Mouse (Mus musculus) olfactory bulb, adult 2 months (tissue): ENCODE measurements at regions not wholly inside any gene's neighbourhood (a gene's known extent, or its start where the extent isn't known, plus 50 kb on each side); places are given as distances from the start of the nearest gene placed in this dataset.

Experiments
- H3K27ac ChIP-seq: fragments of 200-500 bp; 2 replicates; pipeline ENCODE4 v1.5.1; 2012; ENCODE audit warnings: low read depth, low read length; ENCODE audit not compliant: insufficient read depth
- H3K4me1 ChIP-seq: fragments of 200-500 bp; 2 replicates; pipeline ENCODE4 v1.6.1; 2012; ENCODE audit warnings: low read length; ENCODE audit not compliant: control insufficient read depth, insufficient read depth
- H3K4me3 ChIP-seq: fragments of 200-500 bp; 2 replicates; pipeline ENCODE4 v1.5.1; 2012; ENCODE audit warnings: mild to moderate bottlenecking, low read depth, low read length, moderate library complexity; ENCODE audit not compliant: insufficient read depth
- CTCF ChIP-seq: fragments of 200-500 bp; IDR thresholded peaks from 2 replicates; pipeline ENCODE4 v1.5.1; 2012; ENCODE audit warnings: low read depth, mild to moderate bottlenecking, low read length, moderate library complexity; ENCODE audit not compliant: insufficient read depth
- POLR2A ChIP-seq: fragments of 200-500 bp; IDR thresholded peaks from 2 replicates; pipeline ENCODE4 v1.6.1; 2012; ENCODE audit warnings: mild to moderate bottlenecking, low read depth, low read length, moderate library complexity; ENCODE audit not compliant: insufficient read depth
- WGBS: fragments of 180-500 bp; shearing (Covaris S2); methylation state at CpG from one replicate; pipeline ENCODE4 v1.1.7; 2018; 5-methylcytosine and 5-hydroxymethylcytosine counted together

DNA sequence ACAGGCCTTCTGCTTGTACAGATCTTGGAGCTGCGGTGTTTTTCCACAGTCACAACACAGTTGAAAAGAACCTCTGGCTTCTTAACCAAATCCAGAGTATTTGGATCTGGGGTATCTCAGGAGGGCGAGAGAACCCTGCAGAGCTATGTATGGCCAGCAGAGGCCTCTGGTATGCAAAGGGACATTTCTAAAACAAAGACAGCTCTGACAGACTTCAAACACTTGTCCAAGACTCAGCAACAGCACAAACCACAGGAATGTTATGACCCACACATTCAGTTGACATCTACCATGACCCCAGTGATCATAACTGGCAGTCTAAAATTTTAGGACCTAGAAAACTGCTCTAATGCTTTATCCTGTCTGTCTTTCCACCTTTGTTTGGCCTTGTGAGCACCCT is 328.5 kb upstream of the Slc30a5 start:
- Histone ChIP-seq H3K27ac (no peak overlapping the region), H3K4me3 (no peak overlapping the region), H3K4me1 (0 out of 2 replicates have a peak, but pooled peaks cover 2% of the 10 kb centered on the region)

DNA sequence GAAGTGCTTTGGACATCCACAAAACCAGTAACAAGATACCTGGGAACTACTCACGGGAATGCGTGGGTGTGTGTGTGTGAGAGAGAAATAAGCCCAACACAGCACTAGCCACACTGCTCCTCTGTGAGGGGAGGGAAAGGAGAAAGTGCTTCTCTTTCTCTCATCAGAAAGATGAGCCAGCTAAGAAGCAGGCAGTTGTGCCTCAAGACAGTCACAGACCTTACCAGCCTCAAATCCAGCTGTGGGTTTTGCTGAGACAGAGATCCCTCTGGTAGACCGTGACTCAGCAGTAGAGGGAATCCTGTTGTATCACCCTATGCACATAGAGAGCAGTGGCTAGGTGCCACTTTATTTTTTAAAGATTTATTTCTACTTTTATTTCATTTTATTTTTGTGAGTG is 326.7 kb upstream of the Slc30a5 start:
- H3K4me1 ChIP-seq: 0 out of 2 replicates have a peak, but pooled peaks cover 2% of the 10 kb centered on the region
- H3K27ac ChIP-seq: no peak overlapping the region
- TF ChIP-seq POLR2A: no peak
- no peak for TF ChIP-seq CTCF
- 65% methylated on average over 3 of the region's 3 CpGs for WGBS
- H3K4me3 ChIP-seq: no peak overlapping the region

More for the DNA sequence above, 328.5 kb upstream of the Slc30a5 start:
- 91% methylated on average over 2 of the region's 2 CpGs for WGBS
- no peak for TF ChIP-seq CTCF
- no peak for TF ChIP-seq POLR2A

DNA sequence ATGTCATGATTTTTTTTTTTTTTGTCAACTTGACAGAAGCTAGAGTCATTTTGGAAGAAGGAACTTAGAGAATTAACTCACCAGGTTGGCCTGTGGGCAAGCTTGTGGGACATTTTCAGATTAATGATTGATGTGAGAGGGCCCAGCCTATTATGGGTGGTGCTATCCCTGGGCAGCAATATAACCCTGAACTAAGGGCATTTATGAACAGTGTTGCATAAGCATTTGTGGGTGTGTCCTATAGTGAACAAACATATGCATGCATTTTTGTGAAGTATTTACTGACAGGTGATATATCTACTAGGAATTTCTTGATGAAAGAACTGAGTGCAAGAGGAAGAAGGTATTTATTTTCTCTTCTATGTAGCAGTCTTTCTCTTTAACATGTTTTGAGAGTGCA is 320.5 kb upstream of the Slc30a5 start:
- TF ChIP-seq CTCF (no peak), POLR2A (no peak)
- Histone ChIP-seq H3K4me1 (no peaks in the 10 kb centered on the region), H3K27ac (no peak overlapping the region), H3K4me3 (no peak overlapping the region)

- 75% methylated on average over 3 of the region's 3 CpGs for WGBS
- Histone ChIP-seq H3K27ac (no peak overlapping the region), H3K4me1 (no peaks in the 10 kb centered on the region), H3K4me3 (no peak overlapping the region)
- TF ChIP-seq CTCF (no peak), POLR2A (no peak)
Observed at GRCm38 (mm10) chr13:101142761-101143160, 309.5 kb upstream of the Slc30a5 start.

GRCm38 (mm10) chr13:101142104-101142735 is 309.0 kb upstream of the Slc30a5 start:
- Histone ChIP-seq H3K4me1 (no peaks in the 10 kb centered on the region), H3K4me3 (no peak overlapping the region), H3K27ac (no peak overlapping the region)
- 95% methylated on average over 6 of the region's 6 CpGs for WGBS
- no peak for TF ChIP-seq CTCF
- no peak for TF ChIP-seq POLR2A

- H3K4me3 ChIP-seq: no peak overlapping the region
- WGBS: 64% methylated on average over 3 of the region's 3 CpGs
- H3K4me1 ChIP-seq: no peaks in the 10 kb centered on the region
- no peak for TF ChIP-seq POLR2A
- TF ChIP-seq CTCF: no peak
- H3K27ac ChIP-seq: no peak overlapping the region
Observed at GRCm38 (mm10) chr13:101129466-101129865, 296.2 kb upstream of the Slc30a5 start.

- Histone ChIP-seq H3K4me3 (no peak overlapping the region), H3K27ac (no peak overlapping the region), H3K4me1 (no peaks in the 10 kb centered on the region)
- TF ChIP-seq POLR2A (no peak), CTCF (no peak)
- 80% methylated on average over 2 of the region's 2 CpGs for WGBS
Observed at GRCm38 (mm10) chr13:101127808-101128207, 294.6 kb upstream of the Slc30a5 start.

GRCm38 (mm10) chr13:101127262-101127661 is 294.0 kb upstream of the Slc30a5 start:
- Histone ChIP-seq H3K27ac (no peak overlapping the region), H3K4me3 (no peak overlapping the region), H3K4me1 (no peaks in the 10 kb centered on the region)
- 73% methylated on average over 3 of the region's 3 CpGs for WGBS
- TF ChIP-seq CTCF: no peak
- TF ChIP-seq POLR2A: no peak

GRCm38 (mm10) chr13:101117311-101117710 is 284.1 kb upstream of the Slc30a5 start:
- Histone ChIP-seq H3K27ac (no peak overlapping the region), H3K4me1 (no peaks in the 10 kb centered on the region), H3K4me3 (no peak overlapping the region)
- WGBS: 85% methylated on average over 2 of the region's 2 CpGs
- TF ChIP-seq POLR2A: no peak
- no peak for TF ChIP-seq CTCF

- Histone ChIP-seq H3K4me3 (no peak overlapping the region), H3K27ac (no peak overlapping the region), H3K4me1 (no peaks in the 10 kb centered on the region)
- 84% methylated on average over 5 of the region's 5 CpGs for WGBS
- TF ChIP-seq CTCF (no peak), POLR2A (no peak)
Observed at GRCm38 (mm10) chr13:101115296-101115695, 282.1 kb upstream of the Slc30a5 start.
